ENCODE assay signal across 12 mouse cellular contexts in genomic region chr16:76816056-76816885, GRCm38 (mm10).
DNase-seq lines count a peak whose midpoint lies in the region; ATAC-seq and TF ChIP-seq lines count a peak whose summit lies in the region.
"Had no signal": no experiment of that assay in that cellular context is flagged by ENCODE, and none has a peak within 500 bp of the region (broad histone marks: within the 10 kb centered on the region; RNA-seq: fewer than 3 reads in every experiment).

No protein-coding gene starts in this region.

- TF ChIP-seq CTCF in lung, adult 2 months (IDR thresholded peaks at IDR 0.05; ENCODE audit: insufficient read depth, low read length): no peak
- no peak for TF ChIP-seq CTCF in forebrain, postnatal 0 days (IDR thresholded peaks at IDR 0.05; ENCODE audit: low read depth)

- no peak overlapping the region for H3K4me2 ChIP-seq in lung, embryonic 15.5 days
- H3K4me2 ChIP-seq in forebrain, postnatal 0 days (ENCODE audit: low read depth): no peak overlapping the region
- H3K4me2 ChIP-seq: heart, embryonic 13.5 days; hindbrain, embryonic 12.5 days; intestine, embryonic 15.5 days; liver, embryonic 11.5 days had no signal

- 60% methylated on average over 17 of the region's 17 CpGs for WGBS in lung, adult 2 months
- WGBS in lung, embryonic 15.5 days: 64% methylated on average over 17 of the region's 17 CpGs
- 91% methylated on average over 17 of the region's 17 CpGs for WGBS in forebrain, postnatal 0 days
- WGBS in limb, embryonic 10.5 days: 89% methylated on average over 17 of the region's 17 CpGs

- H3K27ac ChIP-seq in lung, embryonic 15.5 days: peak overlapping the region; percentile 38
- H3K27ac ChIP-seq in forebrain, postnatal 0 days (ENCODE audit: low read depth, low read length): no peak overlapping the region
- H3K27ac ChIP-seq in limb, embryonic 10.5 days: no peak overlapping the region
- H3K27ac ChIP-seq: heart, embryonic 13.5 days; hindbrain, embryonic 12.5 days; intestine, embryonic 15.5 days had no signal

- H3K27me3 ChIP-seq in lung, embryonic 15.5 days: no peaks in the 10 kb centered on the region
- no peaks in the 10 kb centered on the region for H3K27me3 ChIP-seq in forebrain, postnatal 0 days (ENCODE audit: insufficient read depth, low read length)
- H3K27me3 ChIP-seq in limb, embryonic 10.5 days (ENCODE audit: low read depth, poor library complexity, severe bottlenecking): no peaks in the 10 kb centered on the region
- H3K27me3 ChIP-seq: heart, embryonic 13.5 days; hindbrain, embryonic 12.5 days; intestine, embryonic 15.5 days; megakaryocyte, embryonic 14.5 days had no signal

- no peaks in the 10 kb centered on the region for H3K9me3 ChIP-seq in lung, embryonic 15.5 days
- no peaks in the 10 kb centered on the region for H3K9me3 ChIP-seq in forebrain, postnatal 0 days (ENCODE audit: low read length)
- H3K9me3 ChIP-seq in limb, embryonic 10.5 days (replicated peaks): no peaks in the 10 kb centered on the region
- H3K9me3 ChIP-seq: heart, embryonic 13.5 days; hindbrain, embryonic 12.5 days; intestine, embryonic 15.5 days; megakaryocyte, embryonic 14.5 days had no signal

- no peaks in the 10 kb centered on the region for H3K4me1 ChIP-seq in lung, adult 2 months (ENCODE audit: control insufficient read depth, insufficient read depth, low read length)
- H3K4me1 ChIP-seq in lung, embryonic 15.5 days: peaks cover 11% of the 10 kb centered on the region
- no peaks in the 10 kb centered on the region for H3K4me1 ChIP-seq in forebrain, postnatal 0 days (ENCODE audit: insufficient read depth)
- no peaks in the 10 kb centered on the region for H3K4me1 ChIP-seq in limb, embryonic 10.5 days
- H3K4me1 ChIP-seq: hindbrain, embryonic 12.5 days; intestine, embryonic 15.5 days; megakaryocyte, embryonic 14.5 days had no signal

- DNase-seq in lung, adult 18-20 months: peak; percentile 5 to 15
- DNase-seq in lung, adult 2 months: no peak
- peak; percentile 29 for DNase-seq in adrenal gland, postnatal 14 days
- DNase-seq in forebrain, postnatal 0 days: no peak
- DNase-seq in left cerebral cortex, adult 11 months (ENCODE audit: low spot score): no peak
- no peak for DNase-seq in limb, embryonic 10.5 days (ENCODE audit: low spot score)

- H3K9ac ChIP-seq in lung, embryonic 15.5 days: no peak overlapping the region
- no peak overlapping the region for H3K9ac ChIP-seq in forebrain, postnatal 0 days
- H3K9ac ChIP-seq: heart, embryonic 13.5 days; hindbrain, embryonic 12.5 days; intestine, embryonic 15.5 days had no signal

- no peak overlapping the region for H3K4me3 ChIP-seq in lung, adult 2 months (replicated peaks; ENCODE audit: extremely low read depth, low read depth, low read length)
- H3K4me3 ChIP-seq in lung, embryonic 15.5 days: no peak overlapping the region
- no peak overlapping the region for H3K4me3 ChIP-seq in forebrain, postnatal 0 days (ENCODE audit: low read depth, low read length)
- no peak overlapping the region for H3K4me3 ChIP-seq in limb, embryonic 10.5 days
- H3K4me3 ChIP-seq: heart, embryonic 13.5 days; hindbrain, embryonic 12.5 days; intestine, embryonic 15.5 days; megakaryocyte, embryonic 14.5 days had no signal

- H3K36me3 ChIP-seq in lung, embryonic 15.5 days: no peaks in the 10 kb centered on the region
- no peaks in the 10 kb centered on the region for H3K36me3 ChIP-seq in forebrain, postnatal 0 days (ENCODE audit: insufficient read depth)
- no peaks in the 10 kb centered on the region for H3K36me3 ChIP-seq in limb, embryonic 10.5 days
- H3K36me3 ChIP-seq: heart, embryonic 13.5 days; hindbrain, embryonic 12.5 days; intestine, embryonic 15.5 days had no signal

- no peak for TF ChIP-seq POLR2A in lung, adult 2 months (IDR thresholded peaks at IDR 0.05; ENCODE audit: borderline replicate concordance, extremely low read depth, low read depth, low read length)

- peak; percentile 76 for ATAC-seq in lung, embryonic 15.5 days (ENCODE audit: borderline replicate concordance, extremely low read depth, low FRiP score, low TSS enrichment)
- no peak for ATAC-seq in forebrain, postnatal 0 days
- ATAC-seq: intestine, embryonic 15.5 days had no signal

Comparison
In these comparisons a context has a peak if more than half of its experiments do, and no peak if none do; other contexts are left out.
1. DNase-seq: peak in lung, adult 18-20 months (2 of 2) and adrenal gland, postnatal 14 days (single experiment); none in lung, adult 2 months (single experiment), forebrain, postnatal 0 days (single experiment), left cerebral cortex, adult 11 months (single experiment) and limb, embryonic 10.5 days (single experiment).